Mouse (Mus musculus): ENCODE measurements at regions not wholly inside any gene's neighbourhood (a gene's known extent, or its start where the extent isn't known, plus 50 kb on each side); places are given as distances from the start of the nearest gene placed in this dataset.

- Histone ChIP-seq H3K27ac (no peak overlapping the region), H3K36me3 (no peaks in the 10 kb centered on the region), H3K4me3 (no peak overlapping the region), H3K4me1 (replicated peaks) (no peaks in the 10 kb centered on the region), H3K9me3 (peaks cover 3% of the 10 kb centered on the region; the same call in 1 of the 2 replicates), H3K27me3 (ENCODE audit: insufficient read depth, poor library complexity, severe bottlenecking) (no peaks in the 10 kb centered on the region)
- 87% methylated on average over 4 of the region's 4 CpGs for WGBS
- DNase-seq (ENCODE audit: low spot score) = no peak
Observed at GRCm38 (mm10) chr1:119277990-119278389, 144.1 kb downstream of the Inhbb start.

- Histone ChIP-seq H3K36me3 (no peaks in the 10 kb centered on the region), H3K4me1 (replicated peaks) (peaks cover 18% of the 10 kb centered on the region), H3K9me3 (peaks cover 4% of the 10 kb centered on the region), H3K27me3 (ENCODE audit: insufficient read depth, poor library complexity, severe bottlenecking) (peaks cover 41% of the 10 kb centered on the region), H3K4me3 (no peak overlapping the region), H3K27ac (no peak overlapping the region)
- 88% methylated on average over 5 of the region's 5 CpGs for WGBS
- DNase-seq (ENCODE audit: low spot score) = no peak
Observed at GRCm38 (mm10) chr1:119266013-119266412, 156.0 kb downstream of the Inhbb start.

GRCm38 (mm10) chr1:119265192-119265891 lies 156.7 kb downstream of the Inhbb start:
- DNase-seq (ENCODE audit: low spot score) = peak; percentile 46
- peaks cover 41% of the 10 kb centered on the region for H3K27me3 ChIP-seq (ENCODE audit: insufficient read depth, poor library complexity, severe bottlenecking)
- WGBS = 64% methylated on average over 10 of the region's 10 CpGs
- H3K4me1 ChIP-seq (replicated peaks) = peaks cover 18% of the 10 kb centered on the region
- no peak overlapping the region for H3K27ac ChIP-seq
- H3K4me3 ChIP-seq = no peak overlapping the region
- H3K36me3 ChIP-seq = no peaks in the 10 kb centered on the region
- peaks cover 4% of the 10 kb centered on the region for H3K9me3 ChIP-seq

GRCm38 (mm10) chr1:119259455-119259854 lies 162.6 kb downstream of the Inhbb start:
- H3K27me3 ChIP-seq (ENCODE audit: insufficient read depth, poor library complexity, severe bottlenecking) = peaks cover 9% of the 10 kb centered on the region
- peaks cover 4% of the 10 kb centered on the region for H3K9me3 ChIP-seq
- no peak overlapping the region for H3K4me3 ChIP-seq
- no peaks in the 10 kb centered on the region for H3K36me3 ChIP-seq
- H3K4me1 ChIP-seq (replicated peaks) = peaks cover 26% of the 10 kb centered on the region
- DNase-seq (ENCODE audit: low spot score) = no peak
- WGBS = 91% methylated on average over 9 of the region's 9 CpGs
- no peak overlapping the region for H3K27ac ChIP-seq

- DNase-seq (ENCODE audit: low spot score) = peak; percentile 5
- peak overlapping the region; percentile 78 for H3K27ac ChIP-seq
- H3K27me3 ChIP-seq (ENCODE audit: insufficient read depth, poor library complexity, severe bottlenecking) = no peaks in the 10 kb centered on the region
- H3K4me1 ChIP-seq (replicated peaks) = peaks cover 26% of the 10 kb centered on the region
- peaks cover 1% of the 10 kb centered on the region for H3K9me3 ChIP-seq
- no peak overlapping the region for H3K4me3 ChIP-seq
- 83% methylated on average over 8 of the region's 8 CpGs for WGBS
- no peaks in the 10 kb centered on the region for H3K36me3 ChIP-seq
Observed at GRCm38 (mm10) chr1:119256769-119257168, 165.3 kb downstream of the Inhbb start.

- Histone ChIP-seq H3K27me3 (ENCODE audit: insufficient read depth, poor library complexity, severe bottlenecking) (no peaks in the 10 kb centered on the region), H3K36me3 (no peaks in the 10 kb centered on the region), H3K9me3 (no peaks in the 10 kb centered on the region), H3K4me3 (no peak overlapping the region), H3K4me1 (replicated peaks) (peaks cover 26% of the 10 kb centered on the region), H3K27ac (peak overlapping the region; percentile 78)
- DNase-seq (ENCODE audit: low spot score) = peak; percentile 20
- 43% methylated on average over 5 of the region's 5 CpGs for WGBS
Observed at GRCm38 (mm10) chr1:119256097-119256473, 166.0 kb downstream of the Inhbb start.

GRCm38 (mm10) chr1:119255386-119256096 lies 166.5 kb downstream of the Inhbb start:
- no peaks in the 10 kb centered on the region for H3K27me3 ChIP-seq (ENCODE audit: insufficient read depth, poor library complexity, severe bottlenecking)
- WGBS = 53% methylated on average over 20 of the region's 20 CpGs
- H3K4me1 ChIP-seq (replicated peaks) = peaks cover 26% of the 10 kb centered on the region
- peak overlapping the region; percentile 78 for H3K27ac ChIP-seq
- no peaks in the 10 kb centered on the region for H3K36me3 ChIP-seq
- peak; percentile 43 for DNase-seq (ENCODE audit: low spot score)
- no peaks in the 10 kb centered on the region for H3K9me3 ChIP-seq
- no peak overlapping the region for H3K4me3 ChIP-seq

GRCm38 (mm10) chr1:119254928-119255327 lies 167.1 kb downstream of the Inhbb start:
- H3K4me1 ChIP-seq (replicated peaks) = peaks cover 26% of the 10 kb centered on the region
- H3K27ac ChIP-seq = peak overlapping the region; percentile 78
- no peaks in the 10 kb centered on the region for H3K36me3 ChIP-seq
- no peaks in the 10 kb centered on the region for H3K9me3 ChIP-seq
- WGBS = 69% methylated on average over 5 of the region's 5 CpGs
- no peak for DNase-seq (ENCODE audit: low spot score)
- H3K4me3 ChIP-seq = no peak overlapping the region
- no peaks in the 10 kb centered on the region for H3K27me3 ChIP-seq (ENCODE audit: insufficient read depth, poor library complexity, severe bottlenecking)

- DNase-seq (ENCODE audit: low spot score) = no peak
- H3K36me3 ChIP-seq = no peaks in the 10 kb centered on the region
- H3K27me3 ChIP-seq (ENCODE audit: insufficient read depth, poor library complexity, severe bottlenecking) = no peaks in the 10 kb centered on the region
- H3K4me1 ChIP-seq (replicated peaks) = peaks cover 26% of the 10 kb centered on the region
- 69% methylated on average over 7 of the region's 7 CpGs for WGBS
- no peaks in the 10 kb centered on the region for H3K9me3 ChIP-seq
- no peak overlapping the region for H3K27ac ChIP-seq
- H3K4me3 ChIP-seq = no peak overlapping the region
Observed at GRCm38 (mm10) chr1:119253371-119253851, 168.6 kb downstream of the Inhbb start.

- H3K36me3 ChIP-seq = no peaks in the 10 kb centered on the region
- no peaks in the 10 kb centered on the region for H3K9me3 ChIP-seq
- no peak overlapping the region for H3K4me3 ChIP-seq
- H3K27ac ChIP-seq = no peak overlapping the region
- DNase-seq (ENCODE audit: low spot score) = no peak
- peaks cover 26% of the 10 kb centered on the region for H3K4me1 ChIP-seq (replicated peaks)
- no peaks in the 10 kb centered on the region for H3K27me3 ChIP-seq (ENCODE audit: insufficient read depth, poor library complexity, severe bottlenecking)
- 94% methylated on average over 6 of the region's 6 CpGs for WGBS
Observed at GRCm38 (mm10) chr1:119252403-119252802, 169.6 kb downstream of the Inhbb start.

- Histone ChIP-seq H3K36me3 (no peaks in the 10 kb centered on the region), H3K27ac (no peak overlapping the region), H3K4me3 (no peak overlapping the region), H3K9me3 (no peaks in the 10 kb centered on the region), H3K4me1 (replicated peaks) (peaks cover 23% of the 10 kb centered on the region), H3K27me3 (ENCODE audit: insufficient read depth, poor library complexity, severe bottlenecking) (no peaks in the 10 kb centered on the region)
- DNase-seq (ENCODE audit: low spot score) = no peak
- WGBS = 90% methylated on average over 5 of the region's 5 CpGs
Observed at GRCm38 (mm10) chr1:119251741-119252140, 170.3 kb downstream of the Inhbb start.

GRCm38 (mm10) chr1:119248776-119249495 lies 173.1 kb downstream of the Inhbb start:
- H3K36me3 ChIP-seq = no peaks in the 10 kb centered on the region
- H3K27me3 ChIP-seq (ENCODE audit: insufficient read depth, poor library complexity, severe bottlenecking) = no peaks in the 10 kb centered on the region
- WGBS = 86% methylated on average over 5 of the region's 5 CpGs
- no peaks in the 10 kb centered on the region for H3K9me3 ChIP-seq
- H3K4me1 ChIP-seq (replicated peaks) = no peaks in the 10 kb centered on the region
- no peak for DNase-seq (ENCODE audit: low spot score)
- H3K4me3 ChIP-seq = no peak overlapping the region
- no peak overlapping the region for H3K27ac ChIP-seq

- no peak overlapping the region for H3K4me3 ChIP-seq
- H3K9me3 ChIP-seq = no peaks in the 10 kb centered on the region
- no peaks in the 10 kb centered on the region for H3K36me3 ChIP-seq
- no peaks in the 10 kb centered on the region for H3K4me1 ChIP-seq (replicated peaks)
- no peak for DNase-seq (ENCODE audit: low spot score)
- H3K27ac ChIP-seq = no peak overlapping the region
- WGBS = 75% methylated on average over 3 of the region's 3 CpGs
- H3K27me3 ChIP-seq (ENCODE audit: insufficient read depth, poor library complexity, severe bottlenecking) = no peaks in the 10 kb centered on the region
Observed at GRCm38 (mm10) chr1:119247117-119247516, 174.9 kb downstream of the Inhbb start.

All from hindbrain, embryonic 10.5 days (tissue).